Mouse (Mus musculus): ENCODE results near the gene Stoml2. TPM values are rescaled to one million over a fixed set of nuclear protein-coding genes. Genes with fewer than 3 reads are reported as not detected.
A peak's percentile ranks its signal among the peaks of the same experiment; 100 is the strongest.

The Stoml2 gene
- total RNA-seq (2014; rRNA removed): 94.4 and 120 TPM in 2 replicates
- 233 and 240 TPM in 2 replicates for polyA plus RNA-seq (2015; fragmentation: Nextera tagmentation; extraction: Ambion mirVana)

- H3K9me3 ChIP-seq (ENCODE audit: low read length): no peaks in the 10 kb centered on the region
- peak within 1 kb of the TSS; percentile 74 for H3K4me3 ChIP-seq (ENCODE audit: low read depth, low read length)
- H3K4me2 ChIP-seq (ENCODE audit: low read depth): peak within 1 kb of the TSS; percentile 86
- no peaks in the 10 kb centered on the region for H3K27me3 ChIP-seq (ENCODE audit: insufficient read depth, low read length)
- peak; percentile 98 for ATAC-seq
- under 1% methylated on average over 38 of the region's 38 CpGs for WGBS
- TF ChIP-seq CTCF (IDR thresholded peaks at IDR 0.05; ENCODE audit: low read depth): peak; percentile 64
- H3K4me1 ChIP-seq (ENCODE audit: insufficient read depth): peaks cover 15% of the 10 kb centered on the region
- peak within 1 kb of the TSS; percentile 84 for H3K9ac ChIP-seq
- DNase-seq: peak; percentile 94
- H3K36me3 ChIP-seq (ENCODE audit: insufficient read depth): peaks cover 58% of the 10 kb centered on the region
- peak within 1 kb of the TSS; percentile 88 for H3K27ac ChIP-seq (ENCODE audit: low read depth, low read length)
Measured at GRCm38 (mm10) chr4:43031237-43031995, at the start of gene Stoml2. TSS of gene Stoml2 (minus strand) at chr4:43031710.

GRCm38 (mm10) chr4:43078071-43078718, 46.7 kb upstream of the Stoml2 start:
- no peak for DNase-seq
- no peak for ATAC-seq
- no peak overlapping the region for H3K27ac ChIP-seq (ENCODE audit: low read depth, low read length)
- H3K27me3 ChIP-seq (ENCODE audit: insufficient read depth, low read length): no peaks in the 10 kb centered on the region
- no peak overlapping the region for H3K9ac ChIP-seq
- H3K36me3 ChIP-seq (ENCODE audit: insufficient read depth): no peaks in the 10 kb centered on the region
- no peaks in the 10 kb centered on the region for H3K4me1 ChIP-seq (ENCODE audit: insufficient read depth)
- no peaks in the 10 kb centered on the region for H3K9me3 ChIP-seq (ENCODE audit: low read length)
- H3K4me3 ChIP-seq (ENCODE audit: low read depth, low read length): no peak overlapping the region
- no peak overlapping the region for H3K4me2 ChIP-seq (ENCODE audit: low read depth)
- TF ChIP-seq CTCF (IDR thresholded peaks at IDR 0.05; ENCODE audit: low read depth): no peak
- WGBS: 54% methylated on average over 7 of the region's 7 CpGs

GRCm38 (mm10) chr4:43074923-43075322, 43.4 kb upstream of the Stoml2 start:
- TF ChIP-seq CTCF (IDR thresholded peaks at IDR 0.05; ENCODE audit: low read depth): no peak
- Histone ChIP-seq H3K4me1 (ENCODE audit: insufficient read depth) (no peaks in the 10 kb centered on the region), H3K4me2 (ENCODE audit: low read depth) (no peak overlapping the region), H3K27me3 (ENCODE audit: insufficient read depth, low read length) (no peaks in the 10 kb centered on the region), H3K9me3 (ENCODE audit: low read length) (no peaks in the 10 kb centered on the region), H3K4me3 (ENCODE audit: low read depth, low read length) (no peak overlapping the region), H3K9ac (no peak overlapping the region), H3K27ac (ENCODE audit: low read depth, low read length) (no peak overlapping the region), H3K36me3 (ENCODE audit: insufficient read depth) (no peaks in the 10 kb centered on the region)
- DNase-seq (no peak), ATAC-seq (no peak)

- WGBS: 97% methylated on average over 4 of the region's 4 CpGs
- H3K9ac ChIP-seq: no peak overlapping the region
- H3K27ac ChIP-seq (ENCODE audit: low read depth, low read length): no peak overlapping the region
- no peaks in the 10 kb centered on the region for H3K36me3 ChIP-seq (ENCODE audit: insufficient read depth)
- no peak for ATAC-seq
- DNase-seq: no peak
- H3K27me3 ChIP-seq (ENCODE audit: insufficient read depth, low read length): no peaks in the 10 kb centered on the region
- H3K9me3 ChIP-seq (ENCODE audit: low read length): no peaks in the 10 kb centered on the region
- TF ChIP-seq CTCF (IDR thresholded peaks at IDR 0.05; ENCODE audit: low read depth): no peak
- H3K4me2 ChIP-seq (ENCODE audit: low read depth): no peak overlapping the region
- H3K4me1 ChIP-seq (ENCODE audit: insufficient read depth): peaks cover 4% of the 10 kb centered on the region; the same call in 1 of the 2 replicates
- H3K4me3 ChIP-seq (ENCODE audit: low read depth, low read length): no peak overlapping the region
Measured at GRCm38 (mm10) chr4:43065471-43065870, 34.0 kb upstream of the Stoml2 start.

GRCm38 (mm10) chr4:43060286-43060685, 28.8 kb upstream of the Stoml2 start:
- DNase-seq: peak; percentile 11
- 24% methylated on average over 3 of the region's 3 CpGs for WGBS
- Histone ChIP-seq H3K9me3 (ENCODE audit: low read length) (no peaks in the 10 kb centered on the region), H3K9ac (no peak overlapping the region), H3K4me2 (ENCODE audit: low read depth) (peak overlapping the region; percentile 59), H3K4me3 (ENCODE audit: low read depth, low read length) (0 out of 2 replicates have a peak overlapping the region, but pooled peaks have one; percentile 65), H3K36me3 (ENCODE audit: insufficient read depth) (no peaks in the 10 kb centered on the region), H3K27ac (ENCODE audit: low read depth, low read length) (no peak overlapping the region), H3K27me3 (ENCODE audit: insufficient read depth, low read length) (no peaks in the 10 kb centered on the region), H3K4me1 (ENCODE audit: insufficient read depth) (peaks cover 4% of the 10 kb centered on the region; the same call in 1 of the 2 replicates)
- ATAC-seq: no peak
- TF ChIP-seq CTCF (IDR thresholded peaks at IDR 0.05; ENCODE audit: low read depth): peak; percentile 23; the same call in 1 of the 2 replicates

- Histone ChIP-seq H3K4me2 (ENCODE audit: low read depth) (peak overlapping the region; percentile 59), H3K9me3 (ENCODE audit: low read length) (no peaks in the 10 kb centered on the region), H3K4me1 (ENCODE audit: insufficient read depth) (peaks cover 4% of the 10 kb centered on the region; the same call in 1 of the 2 replicates), H3K36me3 (ENCODE audit: insufficient read depth) (no peaks in the 10 kb centered on the region), H3K27me3 (ENCODE audit: insufficient read depth, low read length) (no peaks in the 10 kb centered on the region), H3K9ac (peak overlapping the region; percentile 62), H3K27ac (ENCODE audit: low read depth, low read length) (no peak overlapping the region; the same call in 1 of the 2 replicates), H3K4me3 (ENCODE audit: low read depth, low read length) (peak overlapping the region; percentile 65)
- DNase-seq: no peak
- no peak for TF ChIP-seq CTCF (IDR thresholded peaks at IDR 0.05; ENCODE audit: low read depth)
- WGBS: 30% methylated on average over 3 of the region's 3 CpGs
- ATAC-seq: no peak
Measured at GRCm38 (mm10) chr4:43059697-43060096, 28.2 kb upstream of the Stoml2 start.
